ENCODE assay signal across 9 mouse cellular contexts in genomic region chrX:152175284-152175683, GRCm38 (mm10). TPM values are rescaled to one million over a fixed set of nuclear protein-coding genes. Genes with fewer than 3 reads are reported as not detected.
DNase-seq lines count a peak whose midpoint lies in the region; ATAC-seq and TF ChIP-seq lines count a peak whose summit lies in the region.
"Had no signal": no experiment of that assay in that cellular context is flagged by ENCODE, and none has a peak within 500 bp of the region (broad histone marks: within the 10 kb centered on the region; RNA-seq: fewer than 3 reads in every experiment).

No protein-coding gene starts in this region.

- H3K4me2 ChIP-seq in midbrain, embryonic 14.5 days (ENCODE audit: low read length) = no peak overlapping the region
- H3K4me2 ChIP-seq: lung, embryonic 15.5 days had no signal

- peak; percentile 56 to 58 for DNase-seq in right cerebral cortex, adult 2 months (ENCODE audit: low spot score in 2 of 2)
- no peak for DNase-seq in right cerebral cortex, postnatal 36 days (ENCODE audit: low spot score in 2 of 2)
- DNase-seq in R1 (ENCODE audit: low read depth, low spot score) = peak; percentile 43
- peak; percentile 21 for DNase-seq in hindbrain, embryonic 10.5 days (ENCODE audit: low spot score)
- DNase-seq in limb, embryonic 10.5 days (ENCODE audit: low spot score) = peak; percentile 34
- peak; percentile 81 for DNase-seq in midbrain, embryonic 14.5 days

- ATAC-seq in midbrain, embryonic 14.5 days (ENCODE audit: low FRiP score, low TSS enrichment) = peak; percentile 72; the same call in 1 of the 2 replicates
- no peak for ATAC-seq in erythroid progenitor cell, adult 5-6 weeks (replicated peaks; ENCODE audit: low FRiP score, poor library complexity, severe bottlenecking)

- H3K27ac ChIP-seq in cortical plate, adult 2 months (ENCODE audit: insufficient read depth, low read length) = no peak overlapping the region
- no peak overlapping the region for H3K27ac ChIP-seq in hindbrain, embryonic 10.5 days
- H3K27ac ChIP-seq in limb, embryonic 10.5 days = no peak overlapping the region
- H3K27ac ChIP-seq in midbrain, embryonic 14.5 days (replicated peaks; ENCODE audit: low read depth, low read length) = no peak overlapping the region
- H3K27ac ChIP-seq: lung, embryonic 15.5 days had no signal

- no peaks in the 10 kb centered on the region for H3K36me3 ChIP-seq in hindbrain, embryonic 10.5 days
- H3K36me3 ChIP-seq in limb, embryonic 10.5 days = no peaks in the 10 kb centered on the region
- H3K36me3 ChIP-seq in midbrain, embryonic 14.5 days (ENCODE audit: control insufficient read depth, insufficient read depth, low read length) = no peaks in the 10 kb centered on the region
- H3K36me3 ChIP-seq: lung, embryonic 15.5 days had no signal

- no peaks in the 10 kb centered on the region for H3K9me3 ChIP-seq in hindbrain, embryonic 10.5 days
- no peaks in the 10 kb centered on the region for H3K9me3 ChIP-seq in limb, embryonic 10.5 days (replicated peaks)
- H3K9me3 ChIP-seq in midbrain, embryonic 14.5 days (ENCODE audit: control insufficient read depth, low read length) = no peaks in the 10 kb centered on the region
- H3K9me3 ChIP-seq: lung, embryonic 15.5 days had no signal

- 29% methylated on average over 3 of the region's 3 CpGs for WGBS in hindbrain, embryonic 10.5 days
- WGBS in limb, embryonic 10.5 days = 35% methylated on average over 3 of the region's 3 CpGs
- WGBS in midbrain, embryonic 14.5 days = 31% methylated on average over 3 of the region's 3 CpGs

- H3K4me1 ChIP-seq in cortical plate, adult 2 months (ENCODE audit: control insufficient read depth, insufficient read depth, low read length) = peaks cover 5% of the 10 kb centered on the region
- H3K4me1 ChIP-seq in hindbrain, embryonic 10.5 days (replicated peaks) = peaks cover 28% of the 10 kb centered on the region
- peaks cover 27% of the 10 kb centered on the region for H3K4me1 ChIP-seq in limb, embryonic 10.5 days
- peaks cover 10% of the 10 kb centered on the region; the same call in 1 of the 2 replicates for H3K4me1 ChIP-seq in midbrain, embryonic 14.5 days (ENCODE audit: control insufficient read depth, insufficient read depth, low read length)

- peak; percentile 54 for TF ChIP-seq CTCF in cortical plate, adult 2 months (IDR thresholded peaks at IDR 0.05; ENCODE audit: extremely low read depth, insufficient read depth, low read length)

- no peak overlapping the region for H3K9ac ChIP-seq in midbrain, embryonic 14.5 days (replicated peaks; ENCODE audit: low read length)
- H3K9ac ChIP-seq: lung, embryonic 15.5 days had no signal

- no peak for TF ChIP-seq POLR2A in cortical plate, adult 2 months (IDR thresholded peaks at IDR 0.05; ENCODE audit: extremely low read depth, insufficient read depth, low read length)

- peaks cover 96% of the 10 kb centered on the region for H3K27me3 ChIP-seq in hindbrain, embryonic 10.5 days (ENCODE audit: insufficient read depth, poor library complexity, severe bottlenecking)
- H3K27me3 ChIP-seq in limb, embryonic 10.5 days (ENCODE audit: low read depth, poor library complexity, severe bottlenecking) = peaks cover 98% of the 10 kb centered on the region
- H3K27me3 ChIP-seq in midbrain, embryonic 14.5 days (ENCODE audit: control insufficient read depth, insufficient read depth, low read length) = peaks cover 40% of the 10 kb centered on the region

- H3K4me3 ChIP-seq in cortical plate, adult 2 months (ENCODE audit: insufficient read depth, low read length) = no peak overlapping the region
- H3K4me3 ChIP-seq in hindbrain, embryonic 10.5 days = no peak overlapping the region
- no peak overlapping the region for H3K4me3 ChIP-seq in limb, embryonic 10.5 days
- H3K4me3 ChIP-seq in midbrain, embryonic 14.5 days (replicated peaks; ENCODE audit: low read depth, low read length) = no peak overlapping the region
- H3K4me3 ChIP-seq: lung, embryonic 15.5 days had no signal

RNA-seq across cellular contexts. Expression of gene Iqsec2, which starts 31.2 kb away (rescaled TPM):
- polyA plus RNA-seq in cortical plate, adult 2 months (2012; rRNA removed) = 52.8 and 55.6 TPM in 2 replicates
- 0.88 and 1.9 TPM in 2 replicates for polyA plus RNA-seq in hindbrain, embryonic 10.5 days (2016; fragmentation: Nextera tagmentation; extraction: Ambion mirVana)
- 0.49 and 1.2 TPM in 2 replicates for polyA plus RNA-seq in limb, embryonic 10.5 days (2016; fragmentation: Nextera tagmentation; extraction: Ambion mirVana)
- 5.2 and 7.2 TPM in 2 replicates for polyA plus RNA-seq in midbrain, embryonic 14.5 days (2014; fragmentation: Nextera tagmentation; extraction: Ambion mirVana)
- 2.1 TPM in 1 of 2 replicates, not detected in the other for total RNA-seq in erythroid progenitor cell, adult 5-6 weeks (2015; ENCODE audit: low replicate concordance)
- under 0.01 TPM in 1 of 2 replicates, not detected in the other for total RNA-seq in erythroid progenitor cell, adult 5-6 weeks (2017; ENCODE audit: low replicate concordance)

RNA-seq across cellular contexts. Expression of gene Kdm5c, which starts 57.5 kb away (rescaled TPM):
- polyA plus RNA-seq in cortical plate, adult 2 months (2012; rRNA removed) = 33.2 and 35.0 TPM in 2 replicates
- polyA plus RNA-seq in hindbrain, embryonic 10.5 days (2016; fragmentation: Nextera tagmentation; extraction: Ambion mirVana) = 62.7 and 70.6 TPM in 2 replicates
- 67.1 and 70.5 TPM in 2 replicates for polyA plus RNA-seq in limb, embryonic 10.5 days (2016; fragmentation: Nextera tagmentation; extraction: Ambion mirVana)
- polyA plus RNA-seq in midbrain, embryonic 14.5 days (2014; fragmentation: Nextera tagmentation; extraction: Ambion mirVana) = 28.8 and 37.7 TPM in 2 replicates
- 32.3 and 35.7 TPM in 2 replicates for total RNA-seq in erythroid progenitor cell, adult 5-6 weeks (2015; ENCODE audit: low replicate concordance)
- 51.4 and 66.9 TPM in 2 replicates for total RNA-seq in erythroid progenitor cell, adult 5-6 weeks (2017; ENCODE audit: low replicate concordance)

Comparison
In these comparisons a context has a peak if more than half of its experiments do, and no peak if none do; other contexts are left out.
1. DNase-seq: peak in right cerebral cortex, adult 2 months (2 of 2), R1 (single experiment), hindbrain, embryonic 10.5 days (single experiment), limb, embryonic 10.5 days (single experiment) and midbrain, embryonic 14.5 days (single experiment); none in right cerebral cortex, postnatal 36 days (0 of 2).